Mouse (Mus musculus) hindbrain, embryonic 10.5 days (tissue): ENCODE measurements around the gene Tmem189. TPM values are rescaled to one million over a fixed set of nuclear protein-coding genes. Genes with fewer than 3 reads are reported as not detected.
A peak's percentile ranks its signal among the peaks of the same experiment; 100 is the strongest.

ENCODE experiments used
- DNase-seq: peaks from one replicate; pipeline ENCODE4 v3.0.0-alpha.2; 2017; ENCODE audit warnings: low spot score
- H3K27ac ChIP-seq: fragments of 300-500 bp; sonication (generic); 2 replicates; pipeline ENCODE4 v1.5.1; 2016; ENCODE audit warnings: mild to moderate bottlenecking, moderate library complexity
- H3K27me3 ChIP-seq: fragments of 300-500 bp; sonication (generic); 2 replicates; pipeline ENCODE4 v1.6.1; 2016; ENCODE audit warnings: mild to moderate bottlenecking; ENCODE audit not compliant: poor library complexity, insufficient read depth, severe bottlenecking
- H3K36me3 ChIP-seq: fragments of 300-500 bp; sonication (generic); 2 replicates; pipeline ENCODE4 v1.6.1; 2016; ENCODE audit warnings: mild to moderate bottlenecking, moderate library complexity
- H3K4me1 ChIP-seq: fragments of 300-500 bp; sonication (generic); replicated peaks from 2 replicates; pipeline ENCODE4 v1.6.1; 2016; ENCODE audit warnings: mild to moderate bottlenecking
- H3K4me3 ChIP-seq: fragments of 300-500 bp; sonication (generic); 2 replicates; pipeline ENCODE4 v1.5.1; 2016; ENCODE audit warnings: mild to moderate bottlenecking, moderate library complexity
- H3K9me3 ChIP-seq: fragments of 300-500 bp; sonication (generic); 2 replicates; pipeline ENCODE4 v1.6.1; 2016; ENCODE audit warnings: mild to moderate bottlenecking, moderate library complexity
- WGBS: fragments of 180-500 bp; shearing (Covaris S2); methylation state at CpG from one replicate; pipeline ENCODE4 v1.1.7; 2016; 5-methylcytosine and 5-hydroxymethylcytosine counted together
- polyA plus RNA-seq: library from polyadenylated mRNA; unstranded; fragments of >200 nt; fragmentation: Nextera tagmentation; extraction: Ambion mirVana; gene quantifications from 2 replicates; pipeline ENCODE4 v1.2.1, GENCODE M21; 2016

The Tmem189 gene
- 41.2 and 43.8 TPM in 2 replicates for polyA plus RNA-seq

GRCm38 (mm10) chr2:167689501-167690218, at the start of gene Tmem189:
Gene Tmem189 (minus strand): TSS chr2:167689822.
- peak; percentile 62 for DNase-seq
- Histone ChIP-seq H3K36me3 (no peaks in the 10 kb centered on the region), H3K9me3 (no peaks in the 10 kb centered on the region), H3K4me1 (peaks cover 33% of the 10 kb centered on the region), H3K27me3 (peaks cover 77% of the 10 kb centered on the region), H3K27ac (peak within 1 kb of the TSS; percentile 82), H3K4me3 (peak within 1 kb of the TSS; percentile 75)
- WGBS, result under 1% methylated on average over 99 of the region's 99 CpGs

GRCm38 (mm10) chr2:167739030-167739429, 49.4 kb upstream of the Tmem189 start:
- no peak for DNase-seq
- 56% methylated on average over 6 of the region's 6 CpGs for WGBS
- H3K9me3 ChIP-seq, result no peaks in the 10 kb centered on the region
- H3K4me3 ChIP-seq, result no peak overlapping the region
- H3K36me3 ChIP-seq, result no peaks in the 10 kb centered on the region
- no peaks in the 10 kb centered on the region for H3K27me3 ChIP-seq
- no peak overlapping the region; the same call in 1 of the 2 replicates for H3K27ac ChIP-seq
- H3K4me1 ChIP-seq, result peaks cover 41% of the 10 kb centered on the region

- Histone ChIP-seq H3K4me3 (no peak overlapping the region), H3K27ac (no peak overlapping the region), H3K36me3 (no peaks in the 10 kb centered on the region), H3K9me3 (no peaks in the 10 kb centered on the region), H3K4me1 (peaks cover 22% of the 10 kb centered on the region), H3K27me3 (no peaks in the 10 kb centered on the region)
- 75% methylated on average over 10 of the region's 10 CpGs for WGBS
- DNase-seq, result no peak
Measured at GRCm38 (mm10) chr2:167734861-167735260, 45.2 kb upstream of the Tmem189 start.

GRCm38 (mm10) chr2:167731149-167731548, 41.5 kb upstream of the Tmem189 start:
- Histone ChIP-seq H3K9me3 (no peaks in the 10 kb centered on the region), H3K27ac (no peak overlapping the region), H3K4me1 (peaks cover 19% of the 10 kb centered on the region; the same call in 1 of the 2 replicates), H3K4me3 (no peak overlapping the region), H3K36me3 (no peaks in the 10 kb centered on the region), H3K27me3 (no peaks in the 10 kb centered on the region)
- no peak for DNase-seq
- 71% methylated on average over 13 of the region's 13 CpGs for WGBS

- DNase-seq, result no peak
- Histone ChIP-seq H3K27ac (peak overlapping the region; percentile 45; the same call in 1 of the 2 replicates), H3K36me3 (no peaks in the 10 kb centered on the region), H3K4me1 (peaks cover 19% of the 10 kb centered on the region; the same call in 1 of the 2 replicates), H3K27me3 (no peaks in the 10 kb centered on the region), H3K9me3 (no peaks in the 10 kb centered on the region), H3K4me3 (no peak overlapping the region)
- WGBS, result 86% methylated on average over 7 of the region's 7 CpGs
Measured at GRCm38 (mm10) chr2:167730036-167730435, 40.4 kb upstream of the Tmem189 start.

GRCm38 (mm10) chr2:167727161-167727560, 37.5 kb upstream of the Tmem189 start:
- Histone ChIP-seq H3K9me3 (no peaks in the 10 kb centered on the region), H3K4me3 (no peak overlapping the region), H3K27ac (peak overlapping the region; percentile 23; the same call in 1 of the 2 replicates), H3K4me1 (peaks cover 25% of the 10 kb centered on the region), H3K36me3 (no peaks in the 10 kb centered on the region), H3K27me3 (no peaks in the 10 kb centered on the region; the same call in 1 of the 2 replicates)
- WGBS, result 58% methylated on average over 13 of the region's 13 CpGs
- DNase-seq, result no peak

- WGBS, result 94% methylated on average over 10 of the region's 10 CpGs
- H3K4me1 ChIP-seq, result peaks cover 35% of the 10 kb centered on the region
- no peaks in the 10 kb centered on the region; the same call in 1 of the 2 replicates for H3K27me3 ChIP-seq
- H3K36me3 ChIP-seq, result no peaks in the 10 kb centered on the region
- H3K27ac ChIP-seq, result no peak overlapping the region
- H3K4me3 ChIP-seq, result no peak overlapping the region
- no peak for DNase-seq
- no peaks in the 10 kb centered on the region for H3K9me3 ChIP-seq
Measured at GRCm38 (mm10) chr2:167725879-167726278, 36.3 kb upstream of the Tmem189 start.

- Histone ChIP-seq H3K27ac (no peak overlapping the region), H3K4me3 (no peak overlapping the region), H3K4me1 (peaks cover 24% of the 10 kb centered on the region), H3K36me3 (no peaks in the 10 kb centered on the region), H3K27me3 (no peaks in the 10 kb centered on the region; the same call in 1 of the 2 replicates), H3K9me3 (no peaks in the 10 kb centered on the region)
- WGBS, result 81% methylated on average over 11 of the region's 11 CpGs
- DNase-seq, result no peak
Measured at GRCm38 (mm10) chr2:167723589-167724206, 34.1 kb upstream of the Tmem189 start.

GRCm38 (mm10) chr2:167722538-167722937, 32.9 kb upstream of the Tmem189 start:
- Histone ChIP-seq H3K36me3 (no peaks in the 10 kb centered on the region), H3K4me1 (peaks cover 24% of the 10 kb centered on the region), H3K4me3 (no peak overlapping the region), H3K9me3 (no peaks in the 10 kb centered on the region), H3K27ac (peak overlapping the region; percentile 19; the same call in 1 of the 2 replicates), H3K27me3 (no peaks in the 10 kb centered on the region; the same call in 1 of the 2 replicates)
- 74% methylated on average over 6 of the region's 6 CpGs for WGBS
- DNase-seq, result no peak

- WGBS, result 82% methylated on average over 11 of the region's 11 CpGs
- H3K27me3 ChIP-seq, result no peaks in the 10 kb centered on the region; the same call in 1 of the 2 replicates
- no peaks in the 10 kb centered on the region for H3K36me3 ChIP-seq
- H3K9me3 ChIP-seq, result no peaks in the 10 kb centered on the region
- peaks cover 18% of the 10 kb centered on the region for H3K4me1 ChIP-seq
- DNase-seq, result no peak
- peak overlapping the region; percentile 31; the same call in 1 of the 2 replicates for H3K27ac ChIP-seq
- H3K4me3 ChIP-seq, result no peak overlapping the region
Measured at GRCm38 (mm10) chr2:167721159-167721882, 31.7 kb upstream of the Tmem189 start.

GRCm38 (mm10) chr2:167719520-167719919, 29.9 kb upstream of the Tmem189 start:
- Histone ChIP-seq H3K27ac (no peak overlapping the region), H3K9me3 (no peaks in the 10 kb centered on the region), H3K4me3 (no peak overlapping the region), H3K36me3 (no peaks in the 10 kb centered on the region), H3K4me1 (peaks cover 18% of the 10 kb centered on the region), H3K27me3 (no peaks in the 10 kb centered on the region; the same call in 1 of the 2 replicates)
- WGBS, result 86% methylated on average over 4 of the region's 4 CpGs
- no peak for DNase-seq

GRCm38 (mm10) chr2:167717208-167717607, 27.6 kb upstream of the Tmem189 start:
- Histone ChIP-seq H3K27ac (no peak overlapping the region), H3K4me3 (no peak overlapping the region), H3K4me1 (peaks cover 12% of the 10 kb centered on the region), H3K9me3 (no peaks in the 10 kb centered on the region), H3K36me3 (no peaks in the 10 kb centered on the region), H3K27me3 (no peaks in the 10 kb centered on the region)
- DNase-seq, result no peak
- WGBS, result 67% methylated on average over 1 of the region's 1 CpGs
